Mouse (Mus musculus) kidney, adult 9 months (tissue): Measurements from ENCODE around the gene Gm8298.
"Not testable (repeated sequence)": the region's sequence is repeated elsewhere in the genome, so short reads cannot be mapped to it uniquely, and the experiment has no call there.

Source experiments
- DNase-seq: peaks from one replicate; pipeline ENCODE4 v3.0.0; 2022

Gm8298 gene

DNA sequence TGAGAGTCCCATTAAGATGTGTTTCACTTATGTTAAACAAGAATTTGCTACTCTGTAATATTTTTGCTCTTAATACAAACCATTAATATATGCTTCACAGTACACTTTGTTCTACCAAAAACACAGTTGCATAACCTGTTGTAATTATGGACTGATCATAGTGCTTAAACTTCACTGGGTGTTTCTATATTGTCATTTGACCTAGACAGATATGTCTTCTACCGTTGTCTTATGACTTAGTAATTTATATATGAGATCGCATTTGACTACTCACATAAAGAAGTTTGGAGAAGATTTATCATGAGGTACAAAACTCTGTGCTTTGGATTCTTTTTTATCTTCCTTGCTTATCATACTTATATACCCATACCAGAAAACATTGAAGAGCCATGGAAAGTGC, at the start of gene Gm8298:
Gm8298 (plus strand) TSS at position 301 of the 400 bp plus-strand sequence.
- no peak for DNase-seq

DNA sequence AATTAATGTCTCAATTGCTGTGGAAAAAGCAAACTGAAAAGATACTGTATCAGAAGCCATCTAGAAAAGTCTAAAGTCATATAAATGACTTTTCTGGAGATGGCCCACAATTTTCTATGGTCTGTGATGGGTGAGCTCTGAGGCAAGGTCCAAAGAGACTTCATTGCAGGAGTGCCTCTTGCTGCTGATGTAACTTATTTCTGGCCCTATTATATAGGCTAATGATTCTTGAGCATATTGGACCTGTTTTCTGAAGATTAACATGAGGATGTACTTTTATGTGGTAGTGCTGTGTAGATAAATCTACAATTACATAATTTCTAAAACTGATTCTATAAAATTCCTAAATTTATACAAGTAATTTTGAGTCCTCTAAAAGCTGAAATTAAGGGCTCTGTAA, 47.7 kb upstream of the Gm8298 start:
- DNase-seq, result no peak

DNA sequence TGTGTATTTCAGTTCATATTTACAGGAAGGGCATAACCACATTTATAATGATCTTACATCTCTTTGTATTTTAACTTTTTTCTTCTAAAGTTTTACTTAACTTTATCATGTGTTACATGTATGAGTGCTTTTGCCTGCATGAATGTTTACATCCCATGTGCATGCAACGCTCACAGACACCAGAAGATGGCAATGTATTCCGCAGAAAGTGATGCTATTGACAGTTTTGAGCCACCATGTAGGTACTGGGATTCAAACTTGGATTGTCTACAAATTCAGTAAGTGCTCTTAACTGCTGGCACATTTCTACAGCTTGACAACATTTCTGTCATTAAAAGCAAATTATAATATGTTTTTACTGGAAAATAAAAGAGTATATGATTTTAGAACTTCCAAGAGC, 9.9 kb downstream of the Gm8298 start:
- DNase-seq, result peak; percentile 58

DNA sequence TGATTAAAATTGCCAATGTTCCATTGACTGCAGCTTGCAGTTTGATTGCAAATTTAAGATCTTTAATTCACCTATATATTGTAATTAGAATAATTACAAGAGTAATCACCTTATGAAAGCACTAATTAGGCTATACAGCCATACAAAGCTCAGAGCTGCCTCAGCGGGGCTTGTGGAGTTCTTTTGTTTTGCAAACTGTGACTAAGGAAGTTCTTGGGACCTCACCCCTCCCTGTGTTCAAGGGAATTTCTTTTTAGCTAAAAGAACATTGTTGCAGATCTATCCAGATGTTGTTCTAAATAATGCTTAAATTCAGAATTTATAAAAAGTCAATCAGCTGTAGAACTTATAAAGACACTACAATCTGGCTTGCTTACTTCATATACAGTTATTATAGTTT, 16.8 kb downstream of the Gm8298 start:
- DNase-seq, result not testable (repeated sequence)

GRCm38 (mm10) chr3:59879801-59880554, 19.1 kb downstream of the Gm8298 start:
- DNase-seq, result not testable (repeated sequence)

DNA sequence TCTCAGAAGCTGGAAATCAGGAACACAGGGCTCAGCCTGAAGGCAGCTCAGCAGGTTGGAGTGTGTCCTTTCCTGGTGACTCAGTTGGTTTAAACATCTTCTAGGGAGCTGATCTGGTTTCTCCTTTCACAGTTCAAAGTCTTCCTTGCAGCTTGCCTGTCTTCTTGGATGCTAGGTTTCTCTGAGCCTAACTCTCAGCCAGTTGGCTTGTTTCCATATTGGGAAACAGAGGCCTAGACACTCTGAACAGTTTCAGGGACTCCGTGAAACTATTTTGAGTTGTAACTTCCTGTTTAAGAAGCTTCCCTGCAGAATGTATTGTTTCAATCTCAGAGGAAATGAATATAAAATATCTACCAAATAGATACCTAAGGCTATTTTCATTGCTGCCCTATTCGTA, 32.4 kb downstream of the Gm8298 start:
- no peak for DNase-seq

- no peak for DNase-seq
Observed at GRCm38 (mm10) chr3:59924914-59925313, 64.1 kb downstream of the Gm8298 start, which contains the start of gene C130079G13Rik. TSS of gene C130079G13Rik (plus strand) at chr3:59925214.
